Mouse (Mus musculus): ENCODE results near the gene Gm17555. TPM values are rescaled to one million over a fixed set of nuclear protein-coding genes. Genes with fewer than 3 reads are reported as not detected.
"Not testable (repeated sequence)": the region's sequence is repeated elsewhere in the genome, so short reads cannot be mapped to it uniquely, and the experiment has no call there.

The Gm17555 gene
- polyA plus RNA-seq (2017; shearing (Covaris generic)), result not detected

- not testable (repeated sequence) for ATAC-seq
These were observed at the start of gene Gm17555 for GRCm38 (mm10) chr2:126214800-126215199. Gene Gm17555, plus strand, starts transcription at chr2:126215100.

GRCm38 (mm10) chr2:126165277-126166018 is 49.5 kb upstream of the Gm17555 start:
- ATAC-seq, result no peak

DNA sequence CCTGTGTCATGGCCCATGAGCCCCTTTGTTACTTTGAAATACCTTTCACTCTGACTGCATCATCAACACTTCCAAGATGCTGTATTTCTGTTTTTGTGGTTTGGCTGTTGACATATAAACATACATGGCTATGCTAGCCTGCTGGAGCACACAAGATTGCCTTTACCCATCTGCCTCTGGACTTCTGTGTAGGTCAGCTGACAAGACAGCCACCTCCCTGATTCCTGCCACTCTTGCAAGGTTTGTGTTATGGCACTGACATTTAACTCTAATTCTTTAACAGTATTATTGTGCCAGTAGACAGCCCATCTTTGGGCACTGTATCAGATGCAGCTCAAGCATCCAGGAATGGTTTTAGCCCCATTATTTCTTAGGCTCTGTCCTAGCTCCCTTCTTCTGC is 48.6 kb upstream of the Gm17555 start:
- no peak for ATAC-seq

- ATAC-seq, result no peak
These were observed 47.9 kb upstream of the Gm17555 start for GRCm38 (mm10) chr2:126166848-126167617.

DNA sequence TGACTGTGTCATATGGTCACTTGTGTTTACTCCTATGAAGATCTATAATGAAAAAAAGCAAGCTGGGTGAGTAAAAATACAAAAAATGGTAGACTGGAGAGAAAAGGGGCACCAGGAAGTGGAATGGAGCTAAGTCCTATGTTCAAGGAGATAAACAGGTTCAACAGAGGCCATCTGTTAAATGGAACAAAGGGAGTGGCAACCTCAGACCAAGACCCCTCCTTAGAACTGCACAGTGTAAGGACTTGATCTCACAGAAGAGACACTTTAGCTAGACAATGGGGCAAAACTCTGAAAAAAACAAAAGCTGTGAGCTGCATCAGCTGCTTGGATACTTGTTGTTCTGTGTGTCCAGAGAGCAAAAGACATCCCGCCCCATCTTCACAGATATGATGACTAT is 43.5 kb upstream of the Gm17555 start:
- no peak for ATAC-seq

DNA sequence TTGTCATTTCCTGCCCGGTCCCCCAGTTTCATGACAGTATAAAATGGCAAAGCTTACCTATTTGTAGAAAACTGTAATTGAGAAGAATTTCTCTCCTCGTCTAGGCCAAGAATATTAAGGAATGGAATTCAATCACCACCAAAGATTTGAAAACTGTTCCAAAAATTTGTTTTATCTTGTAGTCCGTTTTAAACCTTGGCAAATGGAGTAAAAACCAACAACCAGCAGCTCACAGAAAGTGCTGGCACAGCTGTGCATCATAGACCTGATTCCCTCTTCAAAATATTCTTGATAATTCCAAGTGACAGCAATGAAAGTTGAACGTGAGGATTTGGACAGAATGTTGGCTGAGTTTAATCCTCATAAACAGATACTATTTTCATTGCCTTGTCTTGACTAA is 23.6 kb upstream of the Gm17555 start:
- no peak for ATAC-seq

DNA sequence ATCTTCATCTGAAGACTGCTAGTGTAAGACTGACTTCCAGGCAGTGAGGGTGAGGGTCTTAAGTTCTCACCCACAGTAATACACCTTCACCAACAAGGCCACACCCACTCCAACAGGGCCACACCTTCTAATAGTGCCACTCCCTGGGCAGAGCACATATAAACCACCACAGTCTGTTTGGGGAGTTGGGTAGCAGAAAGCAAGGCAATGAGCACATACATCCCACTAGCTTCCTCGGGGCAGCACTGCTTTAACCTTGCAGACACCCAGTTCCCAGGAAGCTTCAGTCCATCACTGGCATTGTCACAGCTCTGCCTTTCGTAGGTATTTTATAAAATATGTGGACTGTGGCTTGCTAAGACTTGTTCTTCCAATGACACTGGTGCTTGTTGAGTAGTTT is 22.8 kb upstream of the Gm17555 start:
- ATAC-seq, result no peak

- ATAC-seq, result no peak
These were observed 19.1 kb upstream of the Gm17555 start for GRCm38 (mm10) chr2:126195631-126196356.

DNA sequence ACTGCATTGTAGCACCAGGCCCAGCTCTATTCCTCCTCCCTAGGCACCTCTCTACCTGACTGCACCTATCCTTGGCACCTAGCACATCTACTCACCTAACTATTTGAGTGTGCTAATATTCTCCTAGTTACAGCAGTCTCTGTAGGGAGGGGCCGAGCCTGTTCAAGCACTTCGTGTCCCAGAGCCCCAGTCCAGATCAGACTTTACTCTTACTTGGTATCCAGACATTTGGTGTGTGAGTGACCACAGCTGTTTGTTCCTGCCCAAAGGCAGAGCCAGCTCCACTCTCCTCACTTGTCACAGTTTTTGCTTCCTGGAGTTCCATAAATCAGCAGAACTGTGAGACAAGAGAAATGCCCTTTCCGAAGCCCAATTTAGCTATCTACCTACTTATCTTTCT is 15.9 kb upstream of the Gm17555 start:
- no peak for ATAC-seq

DNA sequence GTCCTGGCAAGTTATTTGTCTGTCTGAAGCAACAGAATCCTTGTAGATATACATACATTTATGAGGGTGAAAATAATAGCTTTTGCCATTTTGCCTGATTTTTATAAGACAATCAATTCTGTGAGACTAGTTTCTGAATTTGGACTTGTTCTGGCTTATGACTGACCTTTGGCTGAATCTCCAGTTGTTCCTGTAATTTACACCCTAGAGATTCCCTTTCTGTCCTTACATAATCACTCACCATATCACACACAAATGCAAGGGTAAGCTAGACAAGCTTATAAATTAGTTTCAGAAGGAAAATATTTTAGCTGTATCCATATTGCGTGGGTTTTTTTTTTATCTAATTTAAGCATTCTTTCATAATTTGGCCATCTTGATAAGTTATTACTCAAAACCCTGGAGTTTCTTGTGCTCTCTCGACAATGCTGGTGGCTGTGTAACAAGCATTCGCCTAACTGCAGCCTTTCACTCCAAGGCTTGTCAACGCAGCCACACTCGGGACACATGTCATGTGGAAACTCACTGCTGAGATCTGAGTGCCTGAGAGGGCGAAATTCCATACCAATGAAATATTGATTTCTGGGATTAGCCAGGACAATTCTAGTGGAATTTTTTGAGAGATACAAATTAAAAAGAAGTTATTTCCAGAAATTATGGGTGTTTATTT is 3.8 kb upstream of the Gm17555 start:
- no peak for ATAC-seq

DNA sequence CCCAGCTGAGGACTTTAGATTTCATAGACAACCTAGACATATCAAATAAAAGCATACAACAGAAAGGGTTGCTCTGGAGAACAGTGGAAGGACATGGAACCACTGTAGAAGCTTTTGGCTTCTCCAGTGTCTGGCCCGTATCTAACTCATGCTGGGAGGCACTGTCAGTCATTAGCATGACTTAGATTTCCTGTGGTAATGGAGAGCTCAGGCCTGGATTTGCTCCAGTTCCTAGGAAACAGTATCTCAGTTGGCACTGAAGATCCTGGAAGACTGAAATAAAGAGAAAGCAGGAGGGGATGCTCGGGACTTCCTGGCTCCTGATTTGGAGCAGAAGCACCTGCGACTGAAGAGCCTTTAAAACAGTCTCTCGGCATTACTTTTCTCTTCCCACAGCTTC is 12.7 kb downstream of the Gm17555 start:
- no peak for ATAC-seq

DNA sequence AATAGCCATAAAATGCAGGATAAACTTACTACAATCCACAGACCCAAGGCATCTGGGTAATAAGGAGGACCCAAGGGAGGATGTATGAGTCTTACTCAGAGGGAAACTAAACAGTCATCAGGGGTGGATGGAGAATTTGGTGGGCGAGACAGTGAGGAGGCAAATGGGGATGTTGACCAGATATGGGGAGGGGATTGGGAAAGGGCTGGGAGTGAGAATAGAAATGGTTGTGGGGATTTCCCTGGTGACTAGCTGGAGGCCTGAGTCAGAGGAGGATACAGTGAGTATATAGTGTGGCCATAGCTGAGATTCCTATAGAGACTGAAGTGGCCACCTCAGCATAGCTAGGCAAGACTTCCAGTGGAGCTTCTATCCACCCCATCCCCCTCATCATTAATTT is 16.8 kb downstream of the Gm17555 start:
- ATAC-seq, result no peak

- ATAC-seq, result no peak
These were observed 22.0 kb downstream of the Gm17555 start for GRCm38 (mm10) chr2:126236905-126237304.

GRCm38 (mm10) chr2:126245446-126245845 is 30.5 kb downstream of the Gm17555 start:
- ATAC-seq, result no peak

- no peak for ATAC-seq
These were observed 33.6 kb downstream of the Gm17555 start for GRCm38 (mm10) chr2:126248536-126248935.

DNA sequence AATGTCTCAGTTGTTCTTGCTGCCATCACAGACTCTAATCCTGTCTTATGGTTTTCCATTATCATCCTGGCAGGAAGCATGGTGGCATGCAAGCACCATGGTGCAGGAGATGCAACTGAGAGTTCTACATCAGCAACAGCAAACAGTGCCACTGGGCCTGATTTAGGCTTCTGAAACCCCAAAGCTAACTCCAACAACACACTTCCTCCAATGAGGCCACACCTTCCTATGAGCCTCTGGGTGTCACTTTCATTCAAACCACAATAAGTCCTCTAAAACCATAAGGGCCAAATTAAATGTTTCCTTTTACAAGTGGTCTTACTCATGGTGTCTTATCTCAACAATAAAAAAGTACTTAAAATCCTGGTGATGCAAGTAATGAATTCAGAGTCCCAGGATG is 37.3 kb downstream of the Gm17555 start:
- no peak for ATAC-seq

Other genes starting within 250 kb of the Gm17555 start
- gene Fgf7, start 180.4 kb upstream of the Gm17555 start, polyA plus RNA-seq (2017; shearing (Covaris generic)), result under 1 TPM in 1 of 2 experiments, not detected in 1; 0.41 TPM
- not detected for gene Fam227b, start 63.1 kb upstream of the Gm17555 start, polyA plus RNA-seq (2017; shearing (Covaris generic))
- 10 to 100 TPM; 18.2 to 19.2 TPM for gene Dtwd1, start 63.0 kb upstream of the Gm17555 start, polyA plus RNA-seq (2017; shearing (Covaris generic))